Mouse (Mus musculus): ENCODE data around the gene Pcdh17. TPM values are rescaled to one million over a fixed set of nuclear protein-coding genes. Genes with fewer than 3 reads are reported as not detected.

Pcdh17 gene
- polyA plus RNA-seq, 1 experiment from 2014 or later: 6.7 TPM

DNA sequence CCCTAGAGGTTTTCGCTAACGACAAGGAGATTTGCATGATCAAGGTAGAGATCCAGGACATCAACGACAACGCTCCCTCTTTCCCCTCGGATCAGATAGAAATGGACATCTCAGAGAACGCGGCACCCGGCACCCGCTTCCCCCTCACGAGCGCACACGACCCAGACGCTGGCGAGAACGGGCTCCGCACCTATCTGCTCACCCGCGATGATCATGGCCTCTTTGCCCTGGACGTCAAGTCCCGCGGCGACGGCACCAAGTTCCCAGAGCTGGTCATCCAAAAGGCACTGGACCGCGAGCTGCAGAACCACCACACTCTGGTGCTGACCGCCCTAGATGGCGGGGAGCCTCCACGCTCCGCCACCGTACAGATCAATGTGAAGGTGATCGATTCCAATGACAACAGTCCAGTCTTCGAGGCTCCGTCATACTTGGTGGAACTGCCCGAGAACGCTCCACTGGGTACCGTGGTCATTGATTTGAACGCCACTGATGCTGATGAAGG lies 3.1 kb downstream of the Pcdh17 start:
- Histone ChIP-seq H3K9me3 (no peaks in the 10 kb centered on the region), H3K4me3 (peak overlapping the region; percentile 70), H3K27me3 (replicated peaks; ENCODE audit: low read depth, poor library complexity, severe bottlenecking) (peaks cover 57% of the 10 kb centered on the region), H3K36me3 (replicated peaks) (no peaks in the 10 kb centered on the region), H3K4me1 (peaks cover 36% of the 10 kb centered on the region), H3K27ac (replicated peaks) (peak overlapping the region; percentile 66; the same call in 1 of the 2 replicates)
- WGBS: 6% methylated on average over 37 of the region's 37 CpGs
- no peak for DNase-seq (ENCODE audit: low spot score)

DNA sequence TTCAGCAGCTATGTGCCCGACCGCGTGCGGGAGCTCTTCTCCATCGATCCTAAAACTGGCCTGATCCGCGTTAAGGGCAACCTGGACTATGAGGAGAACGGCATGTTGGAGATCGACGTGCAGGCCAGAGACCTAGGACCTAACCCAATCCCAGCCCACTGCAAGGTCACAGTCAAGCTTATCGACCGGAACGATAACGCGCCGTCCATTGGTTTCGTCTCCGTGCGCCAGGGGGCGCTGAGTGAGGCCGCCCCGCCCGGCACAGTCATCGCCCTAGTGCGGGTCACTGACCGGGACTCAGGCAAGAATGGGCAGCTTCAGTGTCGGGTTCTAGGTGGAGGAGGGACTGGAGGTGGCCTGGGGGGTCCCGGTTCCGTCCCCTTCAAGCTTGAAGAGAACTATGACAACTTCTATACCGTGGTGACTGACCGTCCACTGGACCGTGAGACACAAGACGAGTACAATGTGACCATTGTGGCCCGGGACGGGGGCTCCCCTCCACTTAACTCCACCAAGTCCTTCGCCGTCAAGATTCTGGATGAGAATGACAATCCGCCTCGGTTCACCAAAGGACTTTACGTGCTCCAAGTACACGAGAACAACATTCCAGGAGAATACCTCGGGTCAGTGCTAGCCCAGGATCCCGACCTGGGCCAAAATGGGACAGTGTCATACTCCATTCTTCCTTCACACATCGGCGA lies 3.7 kb downstream of the Pcdh17 start:
- H3K36me3 ChIP-seq (replicated peaks): no peaks in the 10 kb centered on the region
- no peak overlapping the region for H3K27ac ChIP-seq (replicated peaks)
- H3K9me3 ChIP-seq: no peaks in the 10 kb centered on the region
- H3K27me3 ChIP-seq (replicated peaks; ENCODE audit: low read depth, poor library complexity, severe bottlenecking): peaks cover 57% of the 10 kb centered on the region
- H3K4me1 ChIP-seq: peaks cover 35% of the 10 kb centered on the region
- WGBS: 7% methylated on average over 45 of the region's 45 CpGs
- peak overlapping the region; percentile 70 for H3K4me3 ChIP-seq
- DNase-seq (ENCODE audit: low spot score): peak; percentile 75

DNA sequence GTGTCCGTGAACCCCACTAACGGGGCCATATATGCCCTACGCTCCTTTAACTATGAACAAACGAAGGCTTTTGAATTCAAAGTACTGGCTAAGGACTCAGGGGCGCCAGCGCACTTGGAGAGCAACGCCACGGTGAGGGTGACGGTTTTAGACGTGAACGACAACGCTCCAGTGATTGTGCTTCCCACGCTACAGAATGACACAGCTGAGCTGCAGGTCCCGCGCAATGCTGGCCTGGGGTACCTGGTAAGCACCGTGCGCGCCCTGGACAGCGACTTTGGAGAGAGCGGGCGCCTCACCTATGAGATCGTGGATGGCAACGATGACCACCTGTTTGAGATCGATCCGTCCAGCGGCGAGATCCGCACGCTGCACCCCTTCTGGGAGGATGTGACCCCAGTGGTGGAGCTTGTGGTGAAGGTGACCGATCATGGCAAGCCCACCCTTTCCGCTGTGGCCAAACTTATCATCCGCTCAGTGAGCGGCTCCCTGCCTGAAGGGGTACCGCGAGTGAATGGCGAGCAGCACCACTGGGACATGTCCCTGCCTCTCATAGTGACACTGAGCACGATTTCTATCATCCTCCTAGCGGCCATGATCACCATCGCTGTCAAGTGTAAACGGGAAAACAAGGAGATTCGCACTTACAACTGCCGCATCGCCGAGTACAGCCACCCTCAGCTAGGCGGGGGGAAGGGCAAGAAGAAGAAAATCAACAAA lies 4.5 kb downstream of the Pcdh17 start:
- Histone ChIP-seq H3K9me3 (no peaks in the 10 kb centered on the region), H3K27ac (replicated peaks) (no peak overlapping the region), H3K36me3 (replicated peaks) (no peaks in the 10 kb centered on the region), H3K27me3 (replicated peaks; ENCODE audit: low read depth, poor library complexity, severe bottlenecking) (peaks cover 57% of the 10 kb centered on the region), H3K4me3 (peak overlapping the region; percentile 70), H3K4me1 (peaks cover 34% of the 10 kb centered on the region)
- DNase-seq (ENCODE audit: low spot score): peak; percentile 46
- WGBS: 5% methylated on average over 45 of the region's 45 CpGs

DNA sequence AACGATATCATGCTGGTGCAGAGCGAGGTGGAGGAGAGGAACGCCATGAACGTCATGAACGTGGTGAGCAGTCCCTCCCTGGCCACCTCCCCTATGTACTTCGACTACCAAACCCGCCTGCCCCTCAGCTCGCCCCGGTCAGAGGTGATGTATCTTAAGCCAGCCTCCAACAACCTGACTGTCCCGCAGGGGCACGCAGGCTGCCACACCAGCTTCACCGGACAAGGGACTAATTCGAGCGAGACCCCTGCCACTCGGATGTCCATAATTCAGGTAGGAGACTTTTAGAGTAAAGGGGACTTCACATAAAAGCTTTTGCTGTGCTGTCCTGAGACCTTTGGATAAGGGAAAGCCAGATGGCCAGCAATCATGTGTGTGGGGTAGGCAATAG lies 5.0 kb downstream of the Pcdh17 start:
- no peaks in the 10 kb centered on the region for H3K36me3 ChIP-seq (replicated peaks)
- WGBS: 2% methylated on average over 15 of the region's 15 CpGs
- H3K4me3 ChIP-seq: peak overlapping the region; percentile 70
- peaks cover 57% of the 10 kb centered on the region for H3K27me3 ChIP-seq (replicated peaks; ENCODE audit: low read depth, poor library complexity, severe bottlenecking)
- peak; percentile 40 for DNase-seq (ENCODE audit: low spot score)
- peaks cover 34% of the 10 kb centered on the region for H3K4me1 ChIP-seq
- no peaks in the 10 kb centered on the region for H3K9me3 ChIP-seq
- no peak overlapping the region for H3K27ac ChIP-seq (replicated peaks)

GRCm38 (mm10) chr14:84454074-84454845 lies 10.9 kb downstream of the Pcdh17 start:
- Histone ChIP-seq H3K36me3 (replicated peaks) (no peaks in the 10 kb centered on the region), H3K4me1 (no peaks in the 10 kb centered on the region), H3K9me3 (no peaks in the 10 kb centered on the region), H3K4me3 (no peak overlapping the region), H3K27me3 (replicated peaks; ENCODE audit: low read depth, poor library complexity, severe bottlenecking) (peaks cover 6% of the 10 kb centered on the region), H3K27ac (replicated peaks) (no peak overlapping the region)
- no peak for DNase-seq (ENCODE audit: low spot score)
- 78% methylated on average over 4 of the region's 4 CpGs for WGBS

- no peaks in the 10 kb centered on the region for H3K4me1 ChIP-seq
- H3K27ac ChIP-seq (replicated peaks): no peak overlapping the region
- no peaks in the 10 kb centered on the region for H3K36me3 ChIP-seq (replicated peaks)
- no peaks in the 10 kb centered on the region for H3K9me3 ChIP-seq
- no peak for DNase-seq (ENCODE audit: low spot score)
- 85% methylated on average over 1 of the region's 1 CpGs for WGBS
- H3K27me3 ChIP-seq (replicated peaks; ENCODE audit: low read depth, poor library complexity, severe bottlenecking): no peaks in the 10 kb centered on the region
- H3K4me3 ChIP-seq: no peak overlapping the region
Measured at GRCm38 (mm10) chr14:84475491-84475890, 32.1 kb downstream of the Pcdh17 start.

DNA sequence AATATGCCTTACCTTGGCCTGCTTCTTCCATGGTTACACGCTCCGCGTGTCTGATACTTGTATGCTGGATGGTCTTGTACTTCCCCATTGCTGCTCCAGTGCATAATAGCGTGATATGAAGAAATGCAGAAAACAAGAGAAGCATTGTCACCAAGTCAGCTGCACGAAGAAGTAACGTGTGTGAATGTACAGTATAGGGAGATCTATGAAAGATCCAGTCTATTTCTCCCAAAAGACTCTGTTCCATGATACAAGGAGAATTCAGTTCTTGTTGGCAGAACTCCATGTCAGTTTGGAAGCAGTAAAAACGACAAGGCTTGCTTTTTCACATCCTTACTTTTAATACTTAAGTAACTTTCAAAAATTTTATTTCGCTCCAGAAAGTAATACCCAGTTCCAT lies 33.0 kb downstream of the Pcdh17 start:
- WGBS: 90% methylated on average over 8 of the region's 8 CpGs
- H3K27ac ChIP-seq (replicated peaks): no peak overlapping the region

DNA sequence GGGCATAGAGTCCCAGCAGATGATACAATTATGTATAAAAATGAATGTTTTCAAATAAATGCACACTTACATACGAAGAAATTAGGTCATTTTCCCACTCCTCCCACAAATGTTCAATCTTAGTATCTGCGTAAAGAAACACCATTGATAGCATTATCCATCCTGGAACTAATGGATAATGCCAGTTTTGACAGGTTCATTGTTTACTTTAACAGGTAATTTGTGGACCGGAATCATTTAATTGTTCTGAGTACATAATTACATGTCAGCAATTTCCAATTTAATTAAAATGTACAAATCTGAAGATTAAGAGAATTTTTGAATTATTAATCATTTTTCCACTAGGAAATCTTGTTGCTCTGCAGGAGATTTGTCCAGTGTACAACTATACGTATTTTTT lies 33.5 kb downstream of the Pcdh17 start:
- H3K27me3 ChIP-seq (replicated peaks; ENCODE audit: low read depth, poor library complexity, severe bottlenecking): no peaks in the 10 kb centered on the region
- no peaks in the 10 kb centered on the region for H3K9me3 ChIP-seq
- H3K4me3 ChIP-seq: no peak overlapping the region
- 75% methylated on average over 4 of the region's 4 CpGs for WGBS
- no peaks in the 10 kb centered on the region for H3K36me3 ChIP-seq (replicated peaks)
- DNase-seq (ENCODE audit: low spot score): no peak
- no peaks in the 10 kb centered on the region for H3K4me1 ChIP-seq
- no peak overlapping the region for H3K27ac ChIP-seq (replicated peaks)

More for the DNA sequence above, 33.0 kb downstream of the Pcdh17 start:
- Histone ChIP-seq H3K9me3 (no peaks in the 10 kb centered on the region), H3K27me3 (replicated peaks; ENCODE audit: low read depth, poor library complexity, severe bottlenecking) (no peaks in the 10 kb centered on the region), H3K36me3 (replicated peaks) (no peaks in the 10 kb centered on the region), H3K4me1 (no peaks in the 10 kb centered on the region), H3K4me3 (no peak overlapping the region)
- DNase-seq (ENCODE audit: low spot score): no peak

DNA sequence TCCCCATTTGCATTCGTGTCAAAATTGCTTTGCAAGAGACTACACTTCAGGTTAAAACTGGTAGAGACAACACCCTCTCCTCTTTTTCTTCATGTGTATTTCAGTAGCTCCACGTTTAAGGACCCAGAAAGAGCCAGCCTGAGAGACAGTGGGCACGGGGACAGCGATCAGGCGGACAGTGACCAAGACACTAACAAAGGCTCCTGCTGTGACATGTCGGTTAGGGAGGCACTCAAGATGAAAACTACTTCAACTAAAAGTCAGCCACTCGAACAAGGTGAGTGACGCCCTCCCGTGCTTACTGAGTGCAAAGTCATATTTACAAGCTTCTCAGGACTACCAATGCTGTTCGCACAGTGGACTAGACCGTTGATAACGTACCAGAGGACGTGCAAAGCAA lies 34.0 kb downstream of the Pcdh17 start:
- Histone ChIP-seq H3K36me3 (replicated peaks) (no peaks in the 10 kb centered on the region), H3K9me3 (no peaks in the 10 kb centered on the region), H3K4me3 (no peak overlapping the region), H3K27ac (replicated peaks) (no peak overlapping the region), H3K27me3 (replicated peaks; ENCODE audit: low read depth, poor library complexity, severe bottlenecking) (no peaks in the 10 kb centered on the region), H3K4me1 (no peaks in the 10 kb centered on the region)
- DNase-seq (ENCODE audit: low spot score): no peak
- 53% methylated on average over 13 of the region's 13 CpGs for WGBS

GRCm38 (mm10) chr14:84480546-84480945 lies 37.2 kb downstream of the Pcdh17 start:
- no peaks in the 10 kb centered on the region for H3K36me3 ChIP-seq (replicated peaks)
- no peak for DNase-seq (ENCODE audit: low spot score)
- H3K9me3 ChIP-seq: no peaks in the 10 kb centered on the region
- WGBS: 86% methylated on average over 6 of the region's 6 CpGs
- no peaks in the 10 kb centered on the region for H3K4me1 ChIP-seq
- no peaks in the 10 kb centered on the region for H3K27me3 ChIP-seq (replicated peaks; ENCODE audit: low read depth, poor library complexity, severe bottlenecking)
- no peak overlapping the region for H3K27ac ChIP-seq (replicated peaks)
- no peak overlapping the region for H3K4me3 ChIP-seq

GRCm38 (mm10) chr14:84484350-84484749 lies 41.0 kb downstream of the Pcdh17 start:
- Histone ChIP-seq H3K36me3 (replicated peaks) (no peaks in the 10 kb centered on the region), H3K9me3 (no peaks in the 10 kb centered on the region), H3K27me3 (replicated peaks; ENCODE audit: low read depth, poor library complexity, severe bottlenecking) (no peaks in the 10 kb centered on the region), H3K4me1 (no peaks in the 10 kb centered on the region), H3K4me3 (no peak overlapping the region), H3K27ac (replicated peaks) (no peak overlapping the region)
- DNase-seq (ENCODE audit: low spot score): no peak
- WGBS: 72% methylated on average over 4 of the region's 4 CpGs

GRCm38 (mm10) chr14:84511010-84511409 lies 67.6 kb downstream of the Pcdh17 start:
- Histone ChIP-seq H3K36me3 (replicated peaks) (no peaks in the 10 kb centered on the region), H3K27ac (replicated peaks) (no peak overlapping the region), H3K27me3 (replicated peaks; ENCODE audit: low read depth, poor library complexity, severe bottlenecking) (no peaks in the 10 kb centered on the region), H3K4me1 (peaks cover 3% of the 10 kb centered on the region), H3K9me3 (no peaks in the 10 kb centered on the region), H3K4me3 (no peak overlapping the region)
- DNase-seq (ENCODE audit: low spot score): no peak
- WGBS: 94% methylated on average over 2 of the region's 2 CpGs
